Mouse (Mus musculus): ENCODE data around the gene Gsdma.
"Not testable (repeated sequence)": the region's sequence is repeated elsewhere in the genome, so short reads cannot be mapped to it uniquely, and the experiment has no call there.

Gsdma gene

DNA sequence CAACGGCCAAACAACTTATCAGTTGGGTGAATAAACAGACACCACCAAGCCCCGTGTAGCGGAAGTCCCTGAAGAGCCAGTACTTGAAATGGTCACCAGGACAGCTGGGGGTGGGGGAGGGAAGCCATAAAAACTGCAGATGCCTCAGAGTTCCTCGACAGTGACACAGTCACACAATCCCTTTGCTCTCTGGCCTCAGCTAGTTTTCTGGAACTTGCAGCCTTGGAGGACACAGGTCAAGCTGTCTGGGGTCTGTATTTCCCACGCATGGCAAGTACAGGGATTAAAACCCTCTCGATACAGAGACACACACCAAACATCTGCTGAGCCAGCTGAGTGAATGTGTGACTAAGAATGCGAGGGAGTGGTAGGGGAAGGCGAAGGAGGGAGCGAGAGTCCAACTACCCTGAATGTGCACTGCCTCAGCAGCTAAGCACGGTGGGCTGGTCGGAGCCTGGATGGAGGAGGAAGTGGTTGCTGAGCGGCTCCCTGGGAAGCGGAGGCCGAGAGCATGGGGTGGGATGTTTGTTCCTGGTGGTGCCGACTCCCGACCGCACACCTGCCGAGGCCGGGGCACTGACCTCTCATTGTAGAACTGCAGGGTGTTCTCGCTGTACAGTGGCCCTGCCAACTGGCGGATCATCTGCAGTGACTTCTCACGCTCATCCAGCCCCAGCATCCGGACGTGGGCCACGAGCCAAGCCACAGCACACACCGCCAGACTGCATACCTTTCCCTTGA lies 45.0 kb downstream of the Gsdma start:
- no peak for DNase-seq (ENCODE audit: low spot score)

DNA sequence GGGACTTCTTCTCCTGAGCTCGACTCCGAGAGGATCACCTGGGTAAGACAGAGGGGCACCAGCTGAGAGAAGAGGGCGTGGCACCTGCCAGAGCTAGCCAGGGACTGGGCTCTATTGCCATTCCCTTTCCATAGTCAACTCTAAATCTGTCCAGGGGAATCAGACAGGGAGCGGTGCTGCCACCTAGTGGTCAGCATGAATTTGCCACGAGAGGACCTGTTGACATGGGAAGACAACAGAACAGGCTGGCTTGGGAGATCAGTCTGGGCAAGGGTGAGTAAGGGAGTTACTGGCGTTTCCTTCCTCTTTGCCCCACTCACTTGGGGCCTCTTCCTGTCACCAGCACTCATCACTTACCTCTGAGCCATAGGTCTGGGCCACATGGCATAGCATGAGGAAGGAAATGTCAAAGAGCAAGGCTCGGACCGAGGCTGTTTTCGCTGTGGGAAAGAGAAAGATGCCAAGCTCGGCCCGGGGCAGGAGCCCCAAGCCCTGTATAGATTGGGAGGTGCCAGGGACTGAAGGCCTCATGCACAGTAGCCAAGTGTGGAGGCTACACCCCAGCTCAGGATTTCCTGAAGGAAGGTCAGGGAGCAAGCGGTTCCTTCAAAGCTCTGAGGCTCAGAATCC lies 46.4 kb downstream of the Gsdma start:
- DNase-seq (ENCODE audit: low spot score) = peak; percentile 81

DNA sequence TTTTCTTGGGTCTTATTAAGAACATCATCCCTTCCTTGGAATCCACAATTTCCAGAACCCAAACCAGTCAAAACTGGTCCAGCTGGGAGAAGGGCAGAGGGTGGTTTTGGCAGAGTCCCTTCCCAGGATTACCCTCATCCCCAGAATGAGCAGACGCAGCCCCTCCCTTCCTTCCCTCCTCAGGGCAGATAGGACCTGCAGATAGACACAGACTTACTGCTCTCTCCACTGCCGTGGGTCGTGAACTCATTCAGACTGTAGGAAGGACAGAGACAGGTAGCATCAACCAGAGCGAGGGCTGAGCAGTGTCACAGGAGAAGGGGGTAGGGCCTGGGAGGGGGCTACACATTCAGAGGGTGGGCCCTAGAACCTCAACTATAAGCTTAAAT lies 46.9 kb downstream of the Gsdma start:
- DNase-seq (ENCODE audit: low spot score) = no peak

DNA sequence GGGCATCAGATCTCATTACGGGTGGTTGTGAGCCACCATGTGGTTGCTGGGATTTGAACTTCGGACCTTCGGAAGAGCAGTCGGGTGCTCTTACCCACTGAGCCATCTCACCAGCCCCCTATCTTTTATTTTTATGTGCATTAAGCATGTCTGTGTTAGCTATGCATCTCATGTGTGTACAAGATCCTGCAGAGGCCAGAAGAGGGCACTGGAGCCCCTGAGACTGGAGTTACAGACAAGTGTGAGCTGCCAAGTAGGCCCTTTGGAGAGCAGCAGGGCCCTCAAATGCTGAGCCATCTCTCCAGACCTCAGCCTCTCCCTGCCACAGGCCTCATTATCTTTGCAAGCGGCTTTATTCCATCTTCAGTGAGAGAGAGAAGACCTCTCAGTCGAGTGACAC lies 47.9 kb downstream of the Gsdma start:
- DNase-seq (ENCODE audit: low spot score) = not testable (repeated sequence)

DNA sequence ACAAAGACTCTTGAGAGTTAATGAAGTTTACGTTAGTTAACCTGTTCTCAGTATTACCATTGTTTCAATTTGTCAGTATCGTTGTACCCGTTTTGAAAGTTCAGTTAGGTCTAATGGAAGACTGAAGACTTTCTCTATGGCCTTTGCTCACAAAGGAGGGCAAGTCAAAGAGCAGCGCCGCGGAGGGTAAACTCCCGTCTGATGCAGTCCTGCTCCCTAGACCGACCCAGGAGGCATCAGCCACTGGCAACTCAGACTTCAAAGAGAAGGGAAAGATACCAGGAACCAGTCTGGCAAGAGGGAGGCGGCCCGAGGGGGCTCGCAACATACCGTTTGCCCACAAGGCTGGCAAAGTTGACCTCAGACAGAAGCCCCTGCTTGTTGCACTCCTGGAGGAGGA lies 49.6 kb downstream of the Gsdma start:
- DNase-seq (ENCODE audit: low spot score) = no peak

DNA sequence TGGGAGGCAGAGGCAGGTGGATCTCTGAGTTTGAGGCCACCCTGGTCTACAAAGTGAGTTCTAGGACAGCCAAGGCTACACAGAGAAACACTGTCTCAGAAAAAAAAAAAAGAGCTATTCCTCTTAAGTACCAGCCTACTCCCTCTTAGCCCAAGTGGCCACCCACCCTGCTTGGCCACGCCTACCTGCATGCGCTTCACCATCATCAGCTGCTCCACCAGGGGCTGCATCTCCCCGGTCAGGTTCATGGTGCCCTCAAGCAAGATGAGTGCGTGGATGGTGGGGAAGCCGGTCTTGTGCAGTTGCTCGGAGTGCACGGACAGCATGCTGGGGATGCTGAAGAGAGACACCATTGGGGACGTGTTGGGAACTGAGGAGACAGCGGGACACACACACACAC lies 51.8 kb downstream of the Gsdma start:
- DNase-seq (ENCODE audit: low spot score) = no peak

DNA sequence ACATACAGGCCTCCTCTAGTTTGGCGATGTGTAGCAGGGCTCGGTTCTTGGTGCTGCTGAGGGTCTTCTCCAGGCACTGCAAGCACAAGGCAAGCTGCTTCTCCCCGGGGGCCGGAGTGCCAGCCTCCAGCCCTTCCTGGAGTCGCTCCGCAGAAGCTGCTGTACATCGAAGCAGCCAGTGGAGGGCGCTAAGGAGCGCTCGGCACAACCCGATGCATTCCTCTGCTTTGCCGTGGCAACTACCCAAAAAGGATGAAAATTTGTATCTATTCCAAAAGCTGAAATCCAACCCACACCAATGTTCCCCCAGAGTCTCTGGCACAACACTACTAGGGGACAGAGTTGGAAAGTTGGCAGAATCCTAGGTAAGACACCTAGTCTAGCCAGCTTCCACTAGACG lies 53.8 kb downstream of the Gsdma start:
- peak; percentile 85 for DNase-seq (ENCODE audit: low spot score)

DNA sequence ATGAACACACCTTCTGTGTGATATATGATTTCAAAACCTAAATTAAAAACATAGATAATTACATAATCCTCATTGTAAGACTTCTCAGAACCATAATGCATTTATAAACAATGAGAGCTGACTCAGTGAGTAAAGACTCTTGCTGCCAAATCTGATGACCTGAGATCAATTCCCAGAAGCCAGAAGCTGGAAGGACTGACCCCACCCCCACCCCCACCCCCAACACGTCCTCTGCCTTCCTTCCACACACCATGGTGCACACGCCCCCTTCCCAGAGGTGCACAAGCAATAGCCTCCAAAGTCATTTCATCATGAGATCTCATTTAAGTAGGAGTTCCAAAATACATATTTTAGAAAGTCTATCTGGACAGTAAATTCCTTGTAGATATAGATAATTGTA lies 56.6 kb downstream of the Gsdma start:
- no peak for DNase-seq (ENCODE audit: low spot score)

DNA sequence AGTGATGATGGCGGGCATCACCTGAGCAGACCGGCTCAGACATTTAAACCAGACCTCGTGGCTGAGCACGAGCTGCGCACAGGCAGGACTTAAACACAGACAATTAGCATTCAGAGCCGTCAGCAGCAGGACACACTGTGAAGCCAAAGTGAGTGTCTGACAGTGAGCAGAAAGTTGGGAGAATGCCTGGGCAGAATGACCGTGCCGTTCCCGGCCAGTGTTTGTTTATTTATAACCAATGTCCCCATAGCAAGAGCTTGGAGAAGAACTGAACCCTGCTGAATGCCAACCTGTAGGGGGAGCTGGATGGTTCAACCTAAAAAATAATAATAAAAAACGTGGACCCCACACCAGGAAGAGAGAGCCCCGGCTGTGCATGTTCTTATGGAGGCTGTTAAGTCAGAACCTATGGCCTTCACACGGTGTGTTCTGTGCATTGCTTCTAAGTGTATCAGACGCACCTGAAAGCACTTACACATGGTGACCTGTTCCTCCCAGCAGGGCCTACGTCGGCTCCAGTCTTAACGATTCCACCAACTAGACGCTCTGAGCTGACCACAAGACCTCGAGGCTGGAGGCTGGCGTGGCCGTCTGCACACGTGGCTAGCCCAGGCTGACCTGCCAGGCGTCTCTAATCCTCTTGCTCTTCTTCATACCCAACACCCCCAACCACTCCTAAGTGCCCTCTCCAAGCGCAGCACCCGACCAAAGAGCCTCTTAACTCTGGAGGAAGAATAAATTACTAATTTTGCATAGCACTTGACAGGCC lies 57.5 kb downstream of the Gsdma start:
- peak; percentile 65 for DNase-seq (ENCODE audit: low spot score)

DNA sequence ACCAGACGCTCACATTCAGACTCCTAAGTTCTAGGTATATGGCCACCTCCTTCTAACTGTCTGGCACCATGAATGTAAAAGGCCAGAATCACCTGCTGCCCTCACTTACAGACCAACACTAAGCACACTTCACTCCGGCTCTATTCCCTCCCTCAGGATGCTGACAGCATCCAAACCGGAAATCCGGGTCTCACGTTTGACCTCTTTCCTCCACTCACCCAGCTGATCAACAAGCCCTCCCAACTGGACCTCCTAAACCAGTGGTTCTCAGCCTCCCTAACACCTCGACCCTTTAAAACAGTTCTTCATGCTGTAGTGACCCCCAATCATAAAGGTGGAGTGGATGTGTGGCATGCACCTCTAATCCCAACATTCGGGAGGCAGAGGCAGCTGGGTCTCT lies 58.9 kb downstream of the Gsdma start:
- DNase-seq (ENCODE audit: low spot score) = no peak

DNA sequence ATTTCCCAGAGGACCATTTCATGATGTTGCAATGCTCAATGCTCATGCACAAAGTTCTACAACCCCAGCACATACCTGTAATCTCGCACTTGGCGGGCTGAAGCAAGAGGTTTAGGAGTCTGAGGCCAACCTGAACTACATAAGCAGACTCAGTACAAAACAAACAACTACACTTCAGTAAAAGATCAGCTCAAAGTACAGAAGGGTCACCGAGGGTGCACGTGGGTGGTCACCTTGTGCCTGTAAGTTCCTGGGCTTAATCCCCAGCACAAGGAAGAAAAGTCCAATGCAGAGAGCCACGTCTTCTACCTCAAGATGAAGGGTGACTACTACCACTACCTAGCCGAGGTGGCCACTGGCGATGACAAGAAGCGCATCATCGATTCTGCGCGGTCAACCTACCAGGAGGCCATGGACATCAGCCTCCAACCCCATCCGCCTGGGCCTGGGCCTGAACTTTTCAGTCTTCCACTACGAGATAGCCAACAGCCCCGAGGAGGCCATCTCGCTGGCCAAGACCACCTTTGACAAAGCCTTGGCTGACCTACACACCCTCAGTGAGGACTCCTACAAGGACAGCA lies 61.9 kb downstream of the Gsdma start:
- no peak for DNase-seq (ENCODE audit: low spot score)

Data from layer of hippocampus, adult 11-12 months (tissue).